Mouse (Mus musculus): ENCODE results near the gene Zfp212.

Zfp212 gene

DNA sequence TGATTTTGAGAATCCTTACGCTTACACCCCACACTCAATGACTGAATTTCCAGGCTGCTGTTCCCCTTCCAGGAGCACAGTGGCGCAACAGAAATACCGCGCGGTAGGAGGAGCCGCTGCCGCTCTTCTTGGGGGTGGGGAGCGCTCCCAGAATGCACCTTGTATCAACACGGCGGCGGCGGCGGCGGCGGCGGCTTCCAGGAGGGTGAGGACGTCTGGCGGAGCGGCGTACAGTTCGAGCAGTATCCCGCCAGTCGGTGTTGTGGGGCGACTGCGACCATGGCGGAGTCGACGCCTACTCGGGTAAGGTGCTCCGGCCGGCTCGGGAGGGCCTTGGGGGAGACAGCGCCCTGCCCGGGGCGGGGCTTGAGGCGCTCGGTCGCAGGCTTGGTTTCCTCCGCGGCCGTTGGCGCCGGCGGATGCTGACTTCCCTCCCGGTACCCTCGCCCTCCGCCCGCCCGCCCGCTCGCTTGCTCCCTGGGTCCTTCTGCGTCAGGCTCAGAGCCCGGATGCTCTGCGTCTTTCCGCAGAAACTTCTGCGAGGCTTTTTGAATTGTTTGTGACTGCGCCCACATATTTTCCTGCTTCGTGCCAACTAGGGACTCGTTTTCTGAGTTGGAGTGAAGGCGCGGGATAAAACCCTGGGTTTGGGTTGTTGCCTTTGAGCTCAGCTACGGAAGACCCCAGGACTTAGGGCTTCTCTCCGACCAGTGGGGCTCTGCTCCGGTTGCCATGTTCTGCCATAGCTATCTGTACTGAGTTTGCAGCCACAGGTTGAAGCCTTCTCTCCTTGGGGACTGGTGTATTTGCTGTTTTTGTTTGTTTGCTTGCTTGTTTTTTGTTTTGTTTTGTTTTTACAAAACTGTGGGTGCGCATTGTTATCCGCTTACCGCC is at the start of gene Zfp212:
TSS of gene Zfp212 (plus strand) at position 30 of the 894 bp plus-strand sequence.
- peak; percentile 89 for DNase-seq (ENCODE audit: low spot score)

DNA sequence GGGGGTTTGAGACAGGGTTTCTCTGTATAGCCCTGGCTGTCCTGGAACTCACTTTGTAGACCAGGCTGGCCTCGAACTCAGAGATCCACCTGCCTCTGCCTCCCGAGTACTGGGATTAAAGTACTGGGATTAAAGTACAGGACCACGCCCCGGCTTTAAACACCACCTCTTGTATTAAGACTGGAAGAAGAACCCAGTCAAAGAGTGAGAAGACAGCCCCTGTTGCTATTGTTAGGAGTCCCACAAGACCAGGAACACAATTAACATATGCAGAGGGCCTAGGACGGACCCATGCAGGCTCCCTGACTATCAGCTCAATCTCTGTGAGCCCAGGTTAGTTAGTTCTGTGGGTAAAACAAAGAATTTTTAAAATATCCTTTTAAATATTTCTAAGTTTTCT is 48.0 kb upstream of the Zfp212 start:
- DNase-seq (ENCODE audit: low spot score), result no peak

DNA sequence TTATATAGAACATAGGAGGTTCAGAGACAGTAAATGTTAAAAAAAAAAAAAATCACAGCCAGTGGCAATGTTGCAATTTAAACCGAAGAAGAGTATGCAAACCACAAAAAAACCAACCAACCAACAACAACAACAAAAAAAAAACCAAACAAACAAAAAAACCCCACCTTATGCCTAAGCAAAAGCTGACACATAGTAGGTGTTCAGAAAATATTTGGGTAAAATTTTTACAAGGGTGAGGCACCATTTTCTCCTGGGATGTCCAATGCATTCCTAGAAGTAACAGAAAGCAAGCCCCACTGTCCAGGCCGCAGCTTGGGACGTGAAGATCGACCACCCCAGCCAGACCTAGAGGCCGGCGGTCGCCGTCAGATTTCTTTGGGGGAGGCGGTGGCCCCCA is 43.2 kb upstream of the Zfp212 start, which contains the start of gene Zfp282:
TSS of gene Zfp282 (plus strand) at position 147 of the 400 bp plus-strand sequence.
- DNase-seq (ENCODE audit: low spot score), result no peak

DNA sequence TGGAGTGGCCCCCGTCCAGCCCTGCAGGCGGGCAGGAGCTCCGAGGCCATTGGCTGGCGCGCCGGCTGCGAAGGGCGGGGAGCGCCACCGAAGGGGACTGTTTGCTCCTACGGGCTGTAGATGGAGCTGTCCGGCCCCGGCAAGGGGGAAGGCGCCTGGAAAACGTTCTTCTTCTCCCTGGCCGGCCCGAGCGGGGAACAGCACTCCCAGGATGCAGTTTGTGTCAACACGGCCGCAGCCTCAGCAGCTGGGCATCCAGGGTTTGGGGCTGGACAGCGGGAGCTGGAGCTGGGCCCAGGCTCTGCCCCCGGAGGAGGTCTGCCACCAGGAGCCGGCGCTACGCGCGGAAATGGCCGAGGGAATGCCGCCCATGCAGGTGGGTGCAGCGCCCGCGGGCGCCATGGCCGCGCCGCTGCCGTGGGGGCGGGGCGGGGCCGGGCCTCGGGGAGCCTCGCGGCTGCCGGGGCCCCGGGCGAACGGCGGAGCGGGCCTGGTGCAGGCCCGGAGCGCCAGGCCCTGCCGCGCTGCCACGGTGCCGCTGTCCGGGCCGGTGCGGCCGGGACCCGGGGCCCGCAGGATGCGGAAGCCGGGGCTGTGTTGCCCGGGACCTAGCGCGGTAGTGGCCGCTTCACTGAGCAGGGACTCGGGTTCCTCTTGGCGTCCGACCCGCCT is 42.7 kb upstream of the Zfp212 start:
- DNase-seq (ENCODE audit: low spot score), result peak; percentile 88

DNA sequence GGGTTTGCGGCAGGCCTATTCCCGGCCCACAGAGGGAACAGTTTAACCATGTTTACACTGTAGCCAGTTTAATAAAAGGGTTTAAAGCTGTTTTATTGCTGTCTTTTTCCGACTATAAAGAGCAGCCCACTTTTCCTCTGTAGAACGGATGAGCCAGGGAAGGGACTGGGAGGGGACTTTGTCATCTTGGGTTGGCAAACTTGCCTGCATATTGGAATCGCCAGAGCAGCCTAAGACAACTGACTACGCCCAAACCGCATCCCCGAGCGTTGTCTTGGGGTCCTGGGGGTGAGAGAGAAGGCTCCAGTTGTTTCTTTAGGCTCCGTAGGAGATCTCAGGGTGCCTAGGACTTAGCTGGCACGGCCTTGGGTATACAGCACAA is 42.2 kb upstream of the Zfp212 start:
- no peak for DNase-seq (ENCODE audit: low spot score)

DNA sequence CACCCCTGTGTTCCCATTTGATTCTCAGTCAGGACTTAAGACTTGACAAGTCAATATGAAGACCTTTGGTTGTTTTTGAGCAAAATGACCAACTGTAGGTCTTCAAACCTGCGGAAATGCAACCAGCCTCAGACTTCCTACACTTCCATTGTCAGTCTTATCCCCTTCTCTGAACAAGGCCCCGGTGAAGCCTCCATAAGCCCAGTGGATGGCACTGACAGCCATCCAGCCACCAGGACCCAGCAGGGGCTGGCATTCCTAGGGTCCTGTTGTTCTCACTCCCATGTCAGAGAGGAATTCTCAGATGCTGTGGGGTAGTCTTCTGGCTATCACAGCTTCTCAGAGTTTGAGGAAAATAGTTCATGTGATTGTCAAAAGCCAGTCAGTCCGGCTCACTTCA is 41.7 kb upstream of the Zfp212 start:
- no peak for DNase-seq (ENCODE audit: low spot score)

DNA sequence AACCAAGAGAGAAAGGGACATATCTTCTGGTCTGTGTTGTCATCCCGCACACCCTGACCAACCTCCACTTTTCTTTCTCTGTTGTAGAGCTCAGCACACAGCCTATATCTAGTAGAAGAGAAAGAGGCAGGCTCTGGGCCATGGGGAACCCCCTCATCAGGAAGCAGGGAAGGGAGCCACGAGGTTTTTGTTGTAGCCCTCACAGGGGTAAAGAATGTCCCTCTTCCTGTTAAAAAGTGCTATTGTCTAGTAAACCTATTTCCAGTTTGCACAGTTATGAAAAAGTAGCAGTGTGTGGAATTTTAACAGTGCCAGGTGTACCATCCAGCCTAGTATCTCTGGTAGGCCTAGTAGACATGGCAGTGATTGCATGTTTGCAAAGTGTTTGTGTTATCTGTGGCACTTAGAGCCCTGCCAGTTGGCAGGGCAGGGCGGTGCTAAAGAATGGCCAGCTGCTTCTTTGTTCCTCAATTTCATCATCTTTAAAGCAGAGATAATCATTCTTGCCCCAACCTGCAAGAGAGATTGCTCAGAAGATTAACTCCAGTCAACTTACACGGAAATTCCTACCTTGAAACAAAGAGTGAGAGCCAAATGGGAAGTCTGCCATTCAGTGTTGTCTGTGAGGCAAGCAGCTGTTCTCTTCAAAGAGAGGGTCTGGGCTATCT is 41.1 kb upstream of the Zfp212 start:
- no peak for DNase-seq (ENCODE audit: low spot score)

DNA sequence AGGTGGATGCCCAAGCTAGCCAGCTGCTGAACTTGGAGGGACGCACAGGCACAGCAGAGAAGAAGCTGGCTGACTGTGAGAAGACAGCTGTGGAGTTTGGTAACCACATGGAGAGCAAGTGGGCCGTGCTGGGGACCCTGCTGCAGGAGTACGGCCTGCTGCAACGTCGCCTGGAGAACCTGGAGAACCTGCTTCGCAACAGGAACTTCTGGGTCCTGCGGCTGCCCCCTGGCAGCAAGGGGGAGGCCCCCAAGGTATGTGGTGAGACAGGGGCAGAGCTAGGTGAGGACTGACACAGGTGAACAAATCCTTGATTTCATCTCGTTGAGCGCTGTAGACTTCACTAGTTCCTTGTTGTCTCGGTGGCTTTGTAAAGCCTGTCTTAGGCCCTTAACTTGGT is 40.1 kb upstream of the Zfp212 start:
- no peak for DNase-seq (ENCODE audit: low spot score)

DNA sequence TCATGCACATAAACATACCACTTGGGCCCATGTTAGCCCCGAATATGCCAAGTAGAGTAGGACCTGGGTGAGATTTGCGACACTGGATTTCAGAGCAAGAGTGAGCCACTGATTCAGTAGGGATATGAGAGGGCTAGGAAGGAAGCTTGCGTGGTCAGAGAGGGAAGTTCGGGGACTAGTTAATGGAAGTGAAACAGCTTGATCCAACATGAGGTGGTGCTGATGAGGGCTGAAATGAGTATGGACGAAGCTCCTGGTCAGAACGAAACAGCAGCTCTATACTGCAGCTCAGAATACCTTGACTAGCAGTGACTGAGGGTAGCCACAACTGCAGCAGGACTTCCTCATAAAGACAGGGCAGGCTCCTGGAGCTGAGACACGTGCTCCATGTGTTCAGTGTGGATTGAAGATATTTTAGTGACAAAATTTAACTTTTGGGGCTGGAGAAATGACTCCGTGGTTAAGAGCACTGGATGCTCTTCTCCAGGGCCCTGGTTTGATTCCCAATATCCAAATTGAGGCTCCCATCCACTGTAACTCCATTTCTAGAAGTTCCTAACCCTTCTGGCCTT is 31.4 kb upstream of the Zfp212 start:
- DNase-seq (ENCODE audit: low spot score), result no peak

DNA sequence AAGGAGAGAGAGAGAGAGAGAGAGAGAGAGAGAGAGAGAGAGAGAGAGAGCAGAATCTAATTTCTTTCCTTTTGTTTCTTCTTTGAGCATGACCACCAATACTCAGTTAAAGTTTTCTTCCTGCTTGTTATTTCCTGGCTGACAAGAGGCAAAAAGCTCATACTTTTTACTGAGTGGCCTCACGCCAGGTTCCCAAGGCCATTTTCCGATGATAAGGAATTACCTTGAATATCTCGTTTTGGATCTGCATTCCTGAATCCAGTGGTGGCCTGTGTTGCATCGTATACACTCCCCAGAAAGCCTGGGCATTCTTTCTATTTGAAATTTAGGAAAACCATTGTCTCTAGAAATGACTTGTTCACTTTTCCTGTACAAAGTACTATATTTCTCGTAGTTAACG is 20.9 kb upstream of the Zfp212 start:
- DNase-seq (ENCODE audit: low spot score), result no peak

DNA sequence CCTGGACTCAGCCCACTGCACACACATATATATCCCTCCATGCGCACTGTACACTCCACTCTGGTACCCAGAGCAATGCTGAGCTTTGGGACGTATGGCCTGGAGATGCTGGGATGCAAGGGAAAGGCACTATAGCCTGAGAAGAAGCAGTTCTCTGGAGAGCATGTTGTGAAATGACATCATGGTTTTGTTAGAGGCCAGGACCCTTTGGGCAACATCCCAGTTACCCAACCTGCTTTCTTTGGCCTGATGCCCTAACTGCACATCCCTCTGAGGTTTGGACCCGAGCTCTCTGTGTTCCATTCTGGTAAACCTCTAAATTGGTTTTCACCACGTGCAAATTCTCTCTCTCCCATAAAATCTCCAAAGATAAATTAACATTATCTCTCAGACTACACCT is 16.7 kb upstream of the Zfp212 start:
- DNase-seq (ENCODE audit: low spot score), result no peak

DNA sequence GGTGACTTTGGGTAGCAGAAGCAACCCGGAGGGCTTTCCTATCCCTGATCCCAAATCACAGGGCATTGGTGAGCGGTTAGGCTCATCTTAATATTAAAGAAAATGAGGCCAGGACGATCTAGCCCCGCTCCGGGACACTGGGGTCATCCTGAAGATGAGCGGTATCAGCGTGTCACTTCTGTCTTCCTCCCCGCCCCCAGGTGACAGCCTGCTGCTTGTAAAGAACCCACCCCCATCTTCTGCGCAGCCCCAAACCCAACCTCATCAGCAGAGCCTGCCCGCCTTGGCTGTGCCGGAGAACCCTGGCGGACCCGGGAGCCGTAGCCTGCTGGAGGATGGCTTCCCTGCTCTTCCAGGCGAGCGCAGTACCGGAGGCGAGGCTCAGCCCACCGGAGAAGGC is 15.9 kb upstream of the Zfp212 start:
- no peak for DNase-seq (ENCODE audit: low spot score)

DNA sequence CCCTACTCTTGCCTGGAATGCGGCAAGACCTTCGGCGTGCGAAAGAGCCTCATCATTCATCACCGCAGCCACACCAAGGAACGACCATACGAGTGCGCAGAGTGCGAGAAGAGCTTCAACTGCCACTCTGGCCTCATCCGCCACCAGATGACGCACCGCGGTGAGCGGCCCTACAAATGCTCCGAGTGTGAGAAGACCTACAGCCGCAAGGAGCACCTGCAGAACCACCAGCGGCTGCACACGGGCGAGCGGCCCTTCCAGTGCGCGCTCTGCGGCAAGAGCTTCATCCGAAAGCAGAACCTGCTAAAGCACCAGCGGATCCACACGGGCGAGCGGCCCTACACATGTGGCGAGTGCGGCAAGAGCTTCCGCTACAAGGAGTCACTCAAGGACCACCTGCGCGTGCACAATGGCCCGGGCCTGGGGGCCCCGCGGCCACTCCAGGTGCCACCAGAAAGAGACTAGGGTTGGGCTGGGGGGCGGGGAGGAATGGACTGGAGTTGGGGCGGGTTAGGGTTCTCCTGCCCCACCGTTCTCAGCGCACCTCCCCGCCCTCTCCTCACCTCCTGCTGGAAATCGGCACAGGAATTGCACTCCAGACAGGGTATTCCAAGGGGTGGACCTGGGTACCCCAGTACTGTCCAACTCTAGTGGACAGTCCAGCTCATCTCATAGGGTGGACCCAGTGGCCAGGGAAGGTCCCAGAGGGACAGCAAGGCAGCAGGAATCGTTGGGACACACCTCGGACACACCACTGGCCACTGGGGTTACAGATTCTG is 15.2 kb upstream of the Zfp212 start:
- DNase-seq (ENCODE audit: low spot score), result no peak

DNA sequence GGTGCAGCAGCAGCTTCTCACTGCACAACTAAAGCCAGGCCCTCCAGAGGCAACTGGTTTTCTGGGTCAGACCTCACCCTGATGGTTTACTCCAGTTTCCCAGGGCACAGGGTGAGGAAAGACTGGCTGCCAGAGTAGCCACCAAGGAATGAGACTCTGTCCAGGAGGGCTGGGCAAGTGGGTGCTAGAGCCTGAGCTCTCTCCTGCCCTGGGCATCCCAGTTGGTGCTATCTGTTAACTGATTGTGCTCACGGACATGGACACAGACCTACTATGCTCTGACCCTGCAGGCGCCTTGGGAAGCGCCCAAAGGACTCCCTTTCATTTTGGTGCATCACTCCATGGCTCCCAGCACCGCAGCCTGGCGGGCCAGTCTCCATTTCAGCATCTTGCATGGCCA is 13.9 kb upstream of the Zfp212 start:
- no peak for DNase-seq (ENCODE audit: low spot score)

DNA sequence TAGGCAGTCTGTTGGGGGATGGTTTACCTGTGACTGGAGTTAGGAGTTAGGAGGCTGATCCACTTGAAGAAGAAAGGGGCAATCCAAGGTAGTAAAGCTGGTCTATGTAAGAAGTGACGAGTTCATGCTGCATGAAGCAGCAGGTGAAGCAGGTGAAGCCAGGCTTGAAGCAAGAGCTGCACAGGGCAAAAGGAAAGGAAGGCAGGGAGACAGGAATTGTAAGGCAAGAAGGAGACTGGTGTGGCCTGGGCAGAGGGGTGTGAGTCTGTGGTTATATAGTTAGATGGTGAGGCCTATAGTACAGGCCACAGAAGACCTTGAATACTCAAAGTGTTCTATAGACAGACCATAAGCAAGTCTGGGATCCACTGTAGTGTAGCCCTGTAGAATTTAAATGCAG is 11.3 kb upstream of the Zfp212 start:
- DNase-seq (ENCODE audit: low spot score), result no peak

DNA sequence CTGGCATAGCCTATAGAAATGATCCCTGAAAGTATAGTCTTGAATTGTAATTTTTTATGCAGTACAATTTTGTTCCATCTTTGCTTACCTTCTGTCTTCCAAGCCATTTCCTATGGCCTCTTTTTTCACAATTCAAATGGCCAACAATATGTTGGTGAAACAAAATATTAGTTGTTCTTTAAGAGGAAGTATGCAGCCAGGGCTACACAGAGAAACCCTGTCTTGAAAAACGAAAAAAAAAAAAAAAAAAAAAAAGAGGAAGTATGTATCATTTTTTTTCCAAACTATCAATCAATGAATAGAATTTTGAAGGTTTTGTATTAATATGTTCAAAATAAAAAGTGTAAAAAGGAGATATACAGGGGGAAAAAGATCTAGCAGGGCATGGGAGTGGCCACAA is 8.6 kb upstream of the Zfp212 start:
- DNase-seq (ENCODE audit: low spot score), result no peak

DNA sequence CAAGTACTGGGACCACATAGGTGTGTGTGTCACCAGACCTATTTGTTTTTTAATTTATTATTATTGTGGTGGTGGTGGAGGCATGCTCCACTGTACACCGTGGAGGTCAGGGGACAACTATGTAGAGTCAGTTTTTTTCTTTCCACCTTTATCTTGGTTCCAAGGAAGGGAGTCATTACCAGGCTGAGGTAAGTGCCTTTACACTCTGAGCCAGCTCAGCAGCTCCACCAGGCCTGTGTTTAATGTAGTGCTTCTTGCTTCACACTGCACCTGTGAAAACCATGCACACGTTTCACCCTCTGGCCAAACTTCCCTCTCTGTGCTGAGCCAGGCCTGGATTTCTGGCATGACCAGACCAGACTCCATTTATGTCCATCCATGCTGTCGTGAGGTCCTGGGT is 7.3 kb upstream of the Zfp212 start:
- DNase-seq (ENCODE audit: low spot score), result peak; percentile 26

DNA sequence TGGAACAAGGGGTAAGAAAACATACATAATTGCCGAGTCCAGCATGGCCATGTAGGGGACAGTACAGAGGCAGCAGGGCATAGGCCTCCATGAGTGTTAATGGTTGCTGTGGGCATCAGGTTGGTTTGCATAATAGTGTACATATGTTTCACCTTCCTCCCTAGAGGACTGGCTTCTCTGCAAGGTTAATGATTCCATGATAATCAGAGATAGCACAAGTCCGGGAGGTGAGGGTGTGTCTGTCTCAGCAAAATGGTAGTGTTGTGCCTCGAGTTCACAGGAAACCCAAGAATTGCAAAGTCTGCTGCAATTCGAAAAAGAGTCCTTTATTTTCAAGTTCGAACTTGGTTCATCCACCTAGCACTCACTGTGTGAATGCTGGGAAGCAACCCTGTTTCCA is 3.2 kb upstream of the Zfp212 start:
- DNase-seq (ENCODE audit: low spot score), result no peak

DNA sequence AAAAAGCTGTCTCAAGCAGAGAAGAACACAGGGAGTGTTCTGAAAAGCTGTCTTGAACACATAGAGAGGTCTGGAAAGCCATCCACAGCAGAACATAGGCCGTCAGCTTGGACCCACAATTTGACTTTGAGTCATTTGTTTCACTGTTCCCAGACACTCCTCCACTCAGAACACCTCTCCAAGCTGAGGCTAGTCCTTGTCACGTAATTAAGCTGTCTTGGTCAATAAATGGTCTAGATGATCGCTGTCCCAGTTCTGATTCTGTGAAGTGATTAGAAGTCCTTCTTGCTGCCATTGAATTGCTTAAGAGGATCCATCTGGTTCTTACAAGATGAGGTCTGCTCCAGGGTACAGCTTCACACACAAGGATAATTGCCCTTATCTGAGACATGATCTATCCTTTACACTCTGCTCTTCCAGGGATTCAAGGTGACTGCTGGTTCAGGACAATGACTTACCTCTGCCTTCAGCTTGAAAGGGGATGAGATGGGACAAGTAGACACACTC is 1.5 kb upstream of the Zfp212 start:
- DNase-seq (ENCODE audit: low spot score), result no peak

DNA sequence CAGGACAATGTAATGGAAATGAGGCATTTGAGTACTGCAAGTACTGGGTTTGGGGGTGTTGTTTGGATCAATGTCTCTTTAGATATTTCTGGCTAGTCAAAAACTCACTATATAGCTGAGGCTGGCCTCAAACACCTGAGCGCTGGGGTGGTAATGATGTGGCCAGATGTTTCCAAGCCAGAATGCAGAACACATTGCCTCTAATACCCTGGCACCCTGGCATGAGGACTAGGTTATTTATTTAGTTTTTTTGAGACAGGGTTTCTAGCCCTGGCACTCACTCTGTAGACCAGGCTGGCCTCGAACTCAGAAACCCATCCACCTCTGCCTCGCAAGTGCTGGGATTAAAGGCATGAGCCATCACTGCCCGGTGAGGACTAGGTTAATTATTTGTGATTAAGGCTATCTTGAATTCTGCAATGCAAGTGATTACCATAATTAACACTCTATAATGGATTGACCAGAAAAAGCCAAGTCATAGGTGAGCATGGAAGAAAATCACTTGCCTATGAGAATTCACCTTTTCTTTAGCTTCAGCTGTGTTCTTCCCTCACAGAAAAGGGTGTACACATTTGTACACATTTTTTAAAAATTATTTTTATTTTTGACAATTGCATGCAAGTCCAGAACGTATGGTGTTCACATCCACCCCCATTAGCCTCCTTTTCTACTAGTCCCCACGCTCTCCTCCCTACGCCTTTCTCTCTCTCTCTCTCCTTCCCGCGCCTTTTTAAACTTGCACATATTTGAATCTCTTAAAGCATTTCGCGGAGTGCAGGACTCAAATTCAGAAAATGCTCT is 430 bp upstream of the Zfp212 start:
- no peak for DNase-seq (ENCODE audit: low spot score)

DNA sequence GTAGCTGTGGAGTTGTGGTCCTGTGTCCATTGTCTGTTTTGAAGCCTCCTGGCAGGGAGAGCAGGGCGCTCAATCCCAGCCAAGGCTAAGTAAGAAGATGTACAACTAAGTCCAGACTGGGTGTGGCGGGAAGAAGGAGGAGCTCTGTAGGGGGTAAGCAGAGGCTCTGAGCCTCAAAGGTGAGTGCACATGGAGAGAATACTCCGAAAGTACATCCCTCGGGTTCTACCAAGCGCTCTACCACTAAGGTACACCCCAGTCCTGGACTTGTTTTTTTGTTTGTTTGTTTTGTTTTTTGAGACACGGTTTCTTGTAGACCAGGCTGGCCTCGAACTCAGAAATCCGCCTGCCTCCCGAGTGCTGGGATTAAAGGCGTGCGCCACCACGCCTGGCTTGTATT is 22.2 kb downstream of the Zfp212 start:
- DNase-seq (ENCODE audit: low spot score), result no peak

Data from testis, postnatal 10 days (tissue).